Mouse (Mus musculus) forebrain, embryonic 10.5 days (tissue): ENCODE measurements around the gene Lamc1. TPM values are rescaled to one million over a fixed set of nuclear protein-coding genes. Genes with fewer than 3 reads are reported as not detected.

Source experiments
- DNase-seq: peaks from one replicate; pipeline ENCODE4 v3.0.0-alpha.2; 2017; ENCODE audit warnings: low spot score; ENCODE audit errors: extremely low spot score
- H3K27ac ChIP-seq: fragments of 300-500 bp; sonication (generic); 2 replicates; pipeline ENCODE4 v1.5.1; 2016; ENCODE audit warnings: mild to moderate bottlenecking
- H3K27me3 ChIP-seq: fragments of 300-500 bp; sonication (generic); 2 replicates; pipeline ENCODE4 v1.6.1; 2016; ENCODE audit warnings: mild to moderate bottlenecking; ENCODE audit not compliant: poor library complexity, severe bottlenecking
- H3K36me3 ChIP-seq: fragments of 300-500 bp; sonication (generic); replicated peaks from 2 replicates; pipeline ENCODE4 v1.6.1; 2016; ENCODE audit warnings: mild to moderate bottlenecking, moderate library complexity
- H3K4me1 ChIP-seq: fragments of 300-500 bp; sonication (generic); 2 replicates; pipeline ENCODE4 v1.6.1; 2016
- H3K4me3 ChIP-seq: fragments of 300-500 bp; sonication (generic); 2 replicates; pipeline ENCODE4 v1.5.1; 2016; ENCODE audit warnings: mild to moderate bottlenecking, moderate library complexity
- H3K9me3 ChIP-seq: fragments of 300-500 bp; sonication (generic); 2 replicates; pipeline ENCODE4 v1.6.1; 2016; ENCODE audit warnings: mild to moderate bottlenecking, moderate library complexity
- WGBS: fragments of 180-500 bp; shearing (Covaris S2); methylation state at CpG from one replicate; pipeline ENCODE4 v1.1.7; 2016; 5-methylcytosine and 5-hydroxymethylcytosine counted together
- polyA plus RNA-seq: library from polyadenylated mRNA; unstranded; fragments of >200 nt; fragmentation: Nextera tagmentation; extraction: Ambion mirVana; gene quantifications from 2 replicates; pipeline ENCODE4 v1.2.1, GENCODE M21; 2016

Gene Lamc1
- polyA plus RNA-seq, 1 experiment from 2014 or later = 23.3 TPM

GRCm38 (mm10) chr1:153286216-153286615 is 46.4 kb downstream of the Lamc1 start:
- H3K4me3 ChIP-seq = no peak overlapping the region
- WGBS = 93% methylated on average over 9 of the region's 9 CpGs

GRCm38 (mm10) chr1:153285188-153285587 is 47.4 kb downstream of the Lamc1 start:
- no peak for DNase-seq
- WGBS = 85% methylated on average over 8 of the region's 8 CpGs
- no peak overlapping the region for H3K4me3 ChIP-seq

More at GRCm38 (mm10) chr1:153286216-153286615, 46.4 kb downstream of the Lamc1 start:
- no peaks in the 10 kb centered on the region for H3K9me3 ChIP-seq
- no peak overlapping the region for H3K27ac ChIP-seq
- no peaks in the 10 kb centered on the region for H3K36me3 ChIP-seq
- DNase-seq = no peak
- H3K4me1 ChIP-seq = peaks cover 26% of the 10 kb centered on the region
- H3K27me3 ChIP-seq = no peaks in the 10 kb centered on the region

DNA sequence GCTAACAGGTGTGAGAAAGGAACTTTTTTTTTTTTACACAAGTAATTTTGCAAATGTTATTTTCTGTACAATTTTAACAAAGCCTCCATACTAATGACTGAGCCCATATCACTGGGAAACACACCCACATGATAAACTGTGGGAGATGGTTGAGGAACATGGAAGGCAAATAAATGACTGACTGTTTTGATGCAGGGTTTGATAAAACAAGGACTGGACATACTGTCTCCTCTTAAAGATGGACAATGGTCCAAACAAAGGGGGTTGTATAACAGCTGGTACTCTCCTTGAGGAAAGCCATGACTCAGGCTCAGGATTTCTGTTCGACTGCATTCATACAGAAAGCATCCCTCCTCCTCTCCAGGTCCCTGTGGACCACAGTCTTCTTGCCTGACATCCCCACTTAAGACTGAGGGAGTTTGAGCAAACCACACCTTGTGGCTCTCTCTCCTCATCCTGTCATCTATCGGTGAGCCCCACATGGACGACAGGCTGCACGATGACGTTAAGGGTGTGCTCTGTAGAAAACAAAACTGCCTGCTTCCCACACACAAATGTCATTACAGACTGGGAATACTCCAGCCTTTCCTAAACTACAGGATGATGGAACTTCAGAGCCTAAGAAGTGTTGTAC is 50.1 kb downstream of the Lamc1 start:
- WGBS = 89% methylated on average over 5 of the region's 5 CpGs
- Histone ChIP-seq H3K27ac (no peak overlapping the region), H3K4me3 (no peak overlapping the region), H3K36me3 (no peaks in the 10 kb centered on the region), H3K27me3 (no peaks in the 10 kb centered on the region), H3K4me1 (peaks cover 50% of the 10 kb centered on the region), H3K9me3 (no peaks in the 10 kb centered on the region)
- DNase-seq = no peak

More at GRCm38 (mm10) chr1:153285188-153285587, 47.4 kb downstream of the Lamc1 start:
- Histone ChIP-seq H3K27me3 (no peaks in the 10 kb centered on the region), H3K9me3 (no peaks in the 10 kb centered on the region), H3K4me1 (peaks cover 35% of the 10 kb centered on the region), H3K27ac (no peak overlapping the region), H3K36me3 (no peaks in the 10 kb centered on the region)

DNA sequence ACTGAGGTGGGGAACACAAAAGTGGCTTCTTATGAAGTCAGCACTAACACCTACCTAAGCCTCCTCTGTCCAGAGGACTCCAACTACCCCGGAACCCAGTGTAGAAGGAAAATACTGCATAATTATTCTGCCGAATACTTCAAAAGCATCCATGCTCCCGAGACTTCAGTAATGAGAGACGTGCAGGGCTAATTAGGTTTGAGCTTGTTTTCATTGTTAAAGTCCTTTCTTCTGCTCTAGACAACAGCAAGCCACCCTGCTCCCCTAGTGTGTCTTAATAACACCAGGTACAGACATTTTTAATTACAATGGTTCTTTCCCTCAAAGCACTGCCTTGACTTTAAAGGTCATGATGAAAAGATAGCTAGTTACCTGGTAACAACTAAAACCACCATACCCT is 51.1 kb downstream of the Lamc1 start:
- no peak overlapping the region for H3K4me3 ChIP-seq
- H3K4me1 ChIP-seq = peaks cover 53% of the 10 kb centered on the region
- DNase-seq = no peak
- no peaks in the 10 kb centered on the region for H3K27me3 ChIP-seq
- no peaks in the 10 kb centered on the region for H3K36me3 ChIP-seq
- H3K27ac ChIP-seq = no peak overlapping the region
- no peaks in the 10 kb centered on the region for H3K9me3 ChIP-seq
- WGBS = 11% methylated on average over 4 of the region's 4 CpGs

DNA sequence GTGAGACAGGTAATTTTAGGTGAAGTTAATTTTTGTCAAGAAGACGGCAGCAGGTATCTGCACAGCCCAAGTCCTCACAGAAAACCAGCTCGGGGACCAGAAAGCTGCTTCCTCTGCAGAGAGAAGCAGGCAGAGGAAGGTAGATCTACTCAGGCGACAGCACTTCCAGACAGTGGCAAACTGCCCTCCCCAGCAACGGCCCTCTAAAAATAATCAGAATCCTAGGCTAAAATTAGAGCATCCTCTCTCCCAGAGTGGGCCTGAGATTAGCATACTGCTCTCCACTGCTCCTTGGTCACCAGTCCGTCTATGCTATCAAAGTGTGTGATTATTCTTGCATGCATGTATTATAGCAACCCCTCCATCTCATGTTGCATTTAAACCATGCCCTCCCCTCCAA is 52.2 kb downstream of the Lamc1 start:
- Histone ChIP-seq H3K27me3 (no peaks in the 10 kb centered on the region), H3K27ac (no peak overlapping the region), H3K4me3 (no peak overlapping the region), H3K9me3 (no peaks in the 10 kb centered on the region), H3K4me1 (peaks cover 50% of the 10 kb centered on the region), H3K36me3 (no peaks in the 10 kb centered on the region)
- DNase-seq = no peak
- WGBS = 82% methylated on average over 5 of the region's 5 CpGs

DNA sequence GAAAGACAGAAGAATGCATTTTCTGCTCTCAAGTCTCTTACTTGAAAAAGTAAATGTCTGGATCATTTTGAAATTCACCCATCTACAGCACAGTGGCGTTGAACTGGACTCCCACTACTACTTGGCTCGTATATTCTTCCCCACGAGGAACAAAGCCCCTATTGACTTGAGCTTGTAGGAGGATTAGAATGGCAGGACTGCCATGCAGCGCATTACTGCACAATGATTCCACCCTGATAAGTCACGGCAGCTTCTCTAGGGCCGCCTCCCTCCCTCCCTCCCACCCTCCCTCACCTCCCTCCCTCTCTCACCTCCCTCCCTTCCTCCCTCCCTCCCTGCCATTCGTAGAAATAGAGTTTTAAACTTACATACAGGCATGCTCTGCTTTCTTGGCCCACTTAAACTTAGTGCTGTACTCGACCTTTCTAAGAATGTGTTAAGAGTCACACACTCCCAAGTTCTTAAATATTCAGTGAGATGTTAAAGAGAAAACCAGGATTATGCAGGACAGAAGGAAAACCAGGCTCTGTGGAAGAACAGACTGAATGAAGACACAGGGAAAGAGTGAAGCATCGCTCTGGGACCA is 54.5 kb downstream of the Lamc1 start:
- 43% methylated on average over 9 of the region's 9 CpGs for WGBS
- H3K9me3 ChIP-seq = no peaks in the 10 kb centered on the region
- H3K36me3 ChIP-seq = no peaks in the 10 kb centered on the region

GRCm38 (mm10) chr1:153275466-153275865 is 57.1 kb downstream of the Lamc1 start:
- peaks cover 31% of the 10 kb centered on the region for H3K4me1 ChIP-seq
- H3K27me3 ChIP-seq = no peaks in the 10 kb centered on the region
- H3K36me3 ChIP-seq = no peaks in the 10 kb centered on the region
- H3K27ac ChIP-seq = no peak overlapping the region
- H3K4me3 ChIP-seq = no peak overlapping the region
- no peak for DNase-seq
- H3K9me3 ChIP-seq = no peaks in the 10 kb centered on the region
- WGBS = 82% methylated on average over 5 of the region's 5 CpGs

More for the DNA sequence above, 54.5 kb downstream of the Lamc1 start:
- Histone ChIP-seq H3K27ac (no peak overlapping the region), H3K4me1 (peaks cover 51% of the 10 kb centered on the region), H3K4me3 (no peak overlapping the region), H3K27me3 (no peaks in the 10 kb centered on the region)
- no peak for DNase-seq

GRCm38 (mm10) chr1:153274611-153275010 is 58.0 kb downstream of the Lamc1 start:
- H3K4me3 ChIP-seq = no peak overlapping the region
- 86% methylated on average over 6 of the region's 6 CpGs for WGBS
- no peak overlapping the region for H3K27ac ChIP-seq
- H3K4me1 ChIP-seq = peaks cover 26% of the 10 kb centered on the region
- no peaks in the 10 kb centered on the region for H3K27me3 ChIP-seq
- H3K36me3 ChIP-seq = no peaks in the 10 kb centered on the region
- DNase-seq = no peak
- no peaks in the 10 kb centered on the region for H3K9me3 ChIP-seq

DNA sequence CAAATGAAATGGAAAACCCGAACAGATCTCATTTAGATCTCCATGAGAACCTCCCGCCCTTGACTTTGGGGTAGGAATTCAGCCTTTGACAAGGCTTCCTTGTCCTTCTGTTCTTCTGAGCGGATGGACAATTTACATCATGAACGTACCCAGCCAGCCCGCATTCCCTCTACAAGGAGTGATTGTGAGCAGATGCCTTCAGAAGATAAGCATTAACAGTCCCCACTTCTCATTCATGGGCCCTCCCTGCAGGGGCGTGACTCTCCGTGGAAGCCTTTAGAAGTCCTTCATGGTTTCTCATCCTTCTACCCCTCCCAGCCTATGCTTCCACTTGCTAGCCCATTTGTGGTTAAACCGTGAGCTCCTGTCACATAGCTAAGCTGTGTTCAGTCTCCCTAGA is 58.9 kb downstream of the Lamc1 start:
- WGBS = 73% methylated on average over 8 of the region's 8 CpGs
- Histone ChIP-seq H3K27ac (no peak overlapping the region), H3K27me3 (no peaks in the 10 kb centered on the region), H3K36me3 (no peaks in the 10 kb centered on the region), H3K4me3 (no peak overlapping the region), H3K4me1 (peaks cover 26% of the 10 kb centered on the region), H3K9me3 (no peaks in the 10 kb centered on the region)
- DNase-seq = no peak

DNA sequence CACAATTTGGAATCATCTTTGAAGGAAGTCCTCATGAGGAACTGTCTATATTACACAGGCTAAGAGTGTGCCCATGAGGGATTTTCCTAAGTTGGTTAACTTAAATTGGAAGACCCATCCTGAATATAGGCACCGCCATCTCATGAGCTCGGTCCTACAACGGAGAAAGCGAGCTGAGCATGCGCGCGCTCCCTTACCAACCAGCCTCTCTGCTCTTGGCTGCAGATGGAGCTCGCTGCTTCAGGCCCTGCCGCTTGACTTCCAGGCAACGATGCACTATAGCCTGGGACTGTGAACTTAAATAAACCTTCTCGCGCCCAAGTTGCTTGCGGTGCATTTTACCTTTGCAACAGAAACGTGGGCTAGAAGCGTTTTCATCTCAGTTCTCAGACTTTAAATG is 61.8 kb downstream of the Lamc1 start:
- Histone ChIP-seq H3K27ac (no peak overlapping the region), H3K9me3 (no peaks in the 10 kb centered on the region), H3K4me1 (peaks cover 26% of the 10 kb centered on the region), H3K4me3 (no peak overlapping the region), H3K27me3 (no peaks in the 10 kb centered on the region), H3K36me3 (no peaks in the 10 kb centered on the region)
- no peak for DNase-seq
- 93% methylated on average over 15 of the region's 15 CpGs for WGBS

- Histone ChIP-seq H3K36me3 (no peaks in the 10 kb centered on the region), H3K27ac (no peak overlapping the region), H3K4me3 (no peak overlapping the region), H3K4me1 (peaks cover 38% of the 10 kb centered on the region), H3K27me3 (no peaks in the 10 kb centered on the region), H3K9me3 (no peaks in the 10 kb centered on the region)
- WGBS = 91% methylated on average over 6 of the region's 6 CpGs
- DNase-seq = no peak
Observed at GRCm38 (mm10) chr1:153269681-153270080, 62.9 kb downstream of the Lamc1 start.

GRCm38 (mm10) chr1:153268806-153269309 is 63.7 kb downstream of the Lamc1 start:
- Histone ChIP-seq H3K4me3 (no peak overlapping the region), H3K4me1 (peaks cover 42% of the 10 kb centered on the region), H3K27me3 (no peaks in the 10 kb centered on the region), H3K36me3 (no peaks in the 10 kb centered on the region), H3K27ac (no peak overlapping the region), H3K9me3 (no peaks in the 10 kb centered on the region)
- WGBS = 87% methylated on average over 6 of the region's 6 CpGs
- no peak for DNase-seq

GRCm38 (mm10) chr1:153268306-153268705 is 64.3 kb downstream of the Lamc1 start:
- H3K4me1 ChIP-seq = peaks cover 36% of the 10 kb centered on the region
- no peaks in the 10 kb centered on the region for H3K27me3 ChIP-seq
- no peaks in the 10 kb centered on the region for H3K9me3 ChIP-seq
- no peak overlapping the region for H3K27ac ChIP-seq
- no peaks in the 10 kb centered on the region for H3K36me3 ChIP-seq
- DNase-seq = no peak
- H3K4me3 ChIP-seq = no peak overlapping the region
- 94% methylated on average over 7 of the region's 7 CpGs for WGBS
